Mouse (Mus musculus) spleen, adult 10 weeks (tissue): ENCODE data around the gene Ebf3. TPM values are rescaled to one million over a fixed set of nuclear protein-coding genes. Genes with fewer than 3 reads are reported as not detected.

ENCODE experiments used
- polyA plus RNA-seq: library from polyadenylated mRNA; stranded (reverse); fragments of 350-450 nt; fragmentation: Illumina TruSeq; extraction: RNeasy Lipid Tissue Mini Kit (QIAGEN cat#74804); gene quantifications from one replicate; pipeline ENCODE4 v1.2.3, GENCODE M21; 2015; ENCODE audit warnings: low replicate concordance; ENCODE audit not compliant: insufficient read depth

The Ebf3 gene
- 0.33 TPM for polyA plus RNA-seq

GRCm38 (mm10) chr7:137313904-137314691 lies at the start of gene Ebf3:
Gene Ebf3 (minus strand): TSS chr7:137314445.

Other genes with a start within 250 kb of the Ebf3 start
- 11.0 TPM for gene 9430038I01Rik, start 96.3 kb upstream of the Ebf3 start, polyA plus RNA-seq
- 105 TPM for gene Glrx3, start 123.2 kb upstream of the Ebf3 start, polyA plus RNA-seq